Comparison of ENCODE assay signal across 9 mouse cellular contexts in the genomic region with DNA sequence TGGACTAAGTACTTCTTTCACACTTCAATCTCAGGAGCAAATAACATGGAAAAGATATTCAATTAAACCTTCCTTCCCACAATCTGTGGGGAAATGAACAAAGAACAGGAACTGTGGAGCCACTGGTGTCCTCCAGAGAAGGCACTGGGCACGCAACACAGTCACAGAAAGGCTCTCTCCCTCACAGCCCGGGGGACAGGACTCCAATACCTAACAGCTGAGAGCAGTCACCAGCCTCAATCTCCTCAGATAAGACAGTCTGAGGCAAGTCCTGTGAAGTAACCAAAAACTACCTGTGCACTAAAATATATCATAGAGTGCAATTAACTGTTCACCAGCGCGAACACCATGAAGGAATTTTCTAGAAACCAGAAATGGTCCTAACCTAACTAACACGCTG. TPM values are rescaled to one million over a fixed set of nuclear protein-coding genes. Genes with fewer than 3 reads are reported as not detected.
DNase-seq lines count a peak whose midpoint lies in the region; ATAC-seq and TF ChIP-seq lines count a peak whose summit lies in the region.
"Had no signal": no experiment of that assay in that cellular context is flagged by ENCODE, and none has a peak within 500 bp of the region (broad histone marks: within the 10 kb centered on the region; RNA-seq: fewer than 3 reads in every experiment).

No protein-coding gene starts in this region.

- peak overlapping the region; percentile 71 for H3K27ac ChIP-seq in kidney, adult 2 months (ENCODE audit: insufficient read depth, low read depth, low read length)
- H3K27ac ChIP-seq in embryonic facial prominence, embryonic 10.5 days (replicated peaks), result no peak overlapping the region
- H3K27ac ChIP-seq in hindbrain, embryonic 16.5 days (ENCODE audit: low read depth, low read length), result no peak overlapping the region; the same call in 1 of the 2 replicates
- no peak overlapping the region for H3K27ac ChIP-seq in midbrain, embryonic 14.5 days (replicated peaks; ENCODE audit: low read depth, low read length)

- no peaks in the 10 kb centered on the region for H3K36me3 ChIP-seq in kidney, adult 2 months (ENCODE audit: control insufficient read depth, insufficient read depth, low read length)
- H3K36me3 ChIP-seq in embryonic facial prominence, embryonic 10.5 days (replicated peaks), result no peaks in the 10 kb centered on the region
- H3K36me3 ChIP-seq in hindbrain, embryonic 16.5 days (ENCODE audit: control insufficient read depth, insufficient read depth, low read length), result no peaks in the 10 kb centered on the region
- H3K36me3 ChIP-seq in midbrain, embryonic 14.5 days (ENCODE audit: control insufficient read depth, insufficient read depth, low read length), result no peaks in the 10 kb centered on the region

- no peak for TF ChIP-seq POLR2A in kidney, adult 2 months (IDR thresholded peaks at IDR 0.05; ENCODE audit: low read depth, low read length)

- H3K4me3 ChIP-seq in kidney, adult 2 months (ENCODE audit: insufficient read depth, low read depth, low read length), result peak overlapping the region; percentile 63
- H3K4me3 ChIP-seq in embryonic facial prominence, embryonic 10.5 days, result peak overlapping the region; percentile 70
- H3K4me3 ChIP-seq in hindbrain, embryonic 16.5 days (ENCODE audit: low read length), result peak overlapping the region; percentile 71
- no peak overlapping the region for H3K4me3 ChIP-seq in midbrain, embryonic 14.5 days (replicated peaks; ENCODE audit: low read depth, low read length)

- no peak overlapping the region for H3K9ac ChIP-seq in hindbrain, embryonic 16.5 days (ENCODE audit: low read depth, low read length)
- H3K9ac ChIP-seq in midbrain, embryonic 14.5 days (replicated peaks; ENCODE audit: low read length), result no peak overlapping the region

- no peak for TF ChIP-seq CTCF in kidney, adult 2 months (conservative IDR thresholded peaks at IDR 0.05; ENCODE audit: insufficient read depth, insufficient read length, low read depth, low read length)

- ATAC-seq in hindbrain, embryonic 16.5 days, result no peak
- ATAC-seq in midbrain, embryonic 14.5 days (ENCODE audit: low FRiP score, low TSS enrichment), result no peak

- DNase-seq in kidney, adult 2 months, result no peak
- DNase-seq in kidney, postnatal 25 days, result no peak
- no peak for DNase-seq in embryonic facial prominence, embryonic 10.5 days (ENCODE audit: low spot score)
- no peak for DNase-seq in midbrain, embryonic 14.5 days
- no peak for DNase-seq in ovary, postnatal 36 days (ENCODE audit: low spot score)
- no peak for DNase-seq in retina, postnatal 1 day
- DNase-seq in left cerebral cortex, adult 8-10 months (ENCODE audit: low spot score in 2 of 2), result no peak

- H3K9me3 ChIP-seq in embryonic facial prominence, embryonic 10.5 days, result no peaks in the 10 kb centered on the region
- H3K9me3 ChIP-seq in hindbrain, embryonic 16.5 days (ENCODE audit: control insufficient read depth, low read length), result no peaks in the 10 kb centered on the region
- no peaks in the 10 kb centered on the region for H3K9me3 ChIP-seq in midbrain, embryonic 14.5 days (ENCODE audit: control insufficient read depth, low read length)

- peak overlapping the region; percentile 100 for H3K4me2 ChIP-seq in hindbrain, embryonic 16.5 days (ENCODE audit: low read length)
- H3K4me2 ChIP-seq in midbrain, embryonic 14.5 days (ENCODE audit: low read length), result peak overlapping the region; percentile 97

- H3K27me3 ChIP-seq in kidney, adult 2 months (replicated peaks; ENCODE audit: control insufficient read depth, insufficient read depth, low read length), result no peaks in the 10 kb centered on the region
- peaks cover 39% of the 10 kb centered on the region for H3K27me3 ChIP-seq in embryonic facial prominence, embryonic 10.5 days (replicated peaks; ENCODE audit: low read depth, poor library complexity, severe bottlenecking)
- H3K27me3 ChIP-seq in hindbrain, embryonic 16.5 days (replicated peaks; ENCODE audit: control insufficient read depth, insufficient read depth, low read length), result peaks cover 8% of the 10 kb centered on the region; the same call in 1 of the 2 replicates
- H3K27me3 ChIP-seq in midbrain, embryonic 14.5 days (ENCODE audit: control insufficient read depth, insufficient read depth, low read length), result peaks cover 22% of the 10 kb centered on the region
- H3K27me3 ChIP-seq: Patski had no signal

- WGBS in kidney, adult 2 months, result 49% methylated on average over 5 of the region's 5 CpGs
- WGBS in embryonic facial prominence, embryonic 10.5 days, result 67% methylated on average over 5 of the region's 5 CpGs
- 64% methylated on average over 5 of the region's 5 CpGs for WGBS in hindbrain, embryonic 16.5 days
- 72% methylated on average over 5 of the region's 5 CpGs for WGBS in midbrain, embryonic 14.5 days

- peaks cover 8% of the 10 kb centered on the region; the same call in 1 of the 2 replicates for H3K4me1 ChIP-seq in kidney, adult 2 months (ENCODE audit: control insufficient read depth, insufficient read depth, low read length)
- H3K4me1 ChIP-seq in embryonic facial prominence, embryonic 10.5 days, result peaks cover 32% of the 10 kb centered on the region
- H3K4me1 ChIP-seq in hindbrain, embryonic 16.5 days (ENCODE audit: control insufficient read depth, insufficient read depth, low read depth, low read length), result peaks cover 16% of the 10 kb centered on the region
- H3K4me1 ChIP-seq in midbrain, embryonic 14.5 days (ENCODE audit: control insufficient read depth, insufficient read depth, low read length), result peaks cover 12% of the 10 kb centered on the region

RNA-seq across cellular contexts. Expression of a gene that starts 1.3 kb away (rescaled TPM):
- polyA plus RNA-seq in kidney, adult 2 months (2012; rRNA removed), result 31.9 and 35.8 TPM in 2 replicates
- 4.5 and 5.2 TPM in 2 replicates for polyA plus RNA-seq in embryonic facial prominence, embryonic 10.5 days (2016; fragmentation: Nextera tagmentation; extraction: Ambion mirVana)
- 9.1 and 9.6 TPM in 2 replicates for polyA plus RNA-seq in hindbrain, embryonic 16.5 days (2015; fragmentation: Nextera tagmentation; extraction: Ambion mirVana)
- polyA plus RNA-seq in midbrain, embryonic 14.5 days (2014; fragmentation: Nextera tagmentation; extraction: Ambion mirVana), result 3.7 and 6.0 TPM in 2 replicates
- 10 to 100 TPM; 13.5 to 18.2 (median 17.3) TPM for total RNA-seq in left cerebral cortex, adult 8-10 months (2022)
